Mouse (Mus musculus) lung, embryonic 14.5 days (tissue): ENCODE data around the gene U2af2. TPM values are rescaled to one million over a fixed set of nuclear protein-coding genes. Genes with fewer than 3 reads are reported as not detected.

Experiments used
- ATAC-seq: fragments of 200-750 bp; cut with Nextera tagmentation; 2 replicates; pipeline ENCODE4 v1.8.0; 2017; ENCODE audit warnings: mild to moderate bottlenecking, moderate TSS enrichment, moderate library complexity; ENCODE audit not compliant: insufficient read depth
- DNase-seq: peaks from one replicate; pipeline ENCODE4 v3.0.0-alpha.2; 2015
- H3K27ac ChIP-seq: fragments of 300-500 bp; sonication (generic); 2 replicates; pipeline ENCODE4 v1.5.1; 2014; ENCODE audit warnings: low read depth, mild to moderate bottlenecking, moderate library complexity
- H3K27me3 ChIP-seq: fragments of 300-500 bp; sonication (generic); 2 replicates; pipeline ENCODE4 v1.6.1; 2014; ENCODE audit warnings: low read length, control low read depth; ENCODE audit not compliant: insufficient read depth
- H3K36me3 ChIP-seq: fragments of 300-500 bp; sonication (generic); 2 replicates; pipeline ENCODE4 v1.6.1; 2014; ENCODE audit warnings: control low read depth; ENCODE audit not compliant: insufficient read depth
- H3K4me1 ChIP-seq: fragments of 300-500 bp; sonication (generic); 2 replicates; pipeline ENCODE4 v1.6.1; 2014; ENCODE audit warnings: antibody characterized with exemption, control low read depth; ENCODE audit not compliant: insufficient read depth
- H3K4me2 ChIP-seq: fragments of 300-500 bp; sonication (generic); 2 replicates; pipeline ENCODE4 v1.6.1; 2014; ENCODE audit warnings: mild to moderate bottlenecking
- H3K4me3 ChIP-seq: fragments of 300-500 bp; sonication (generic); 2 replicates; pipeline ENCODE4 v1.5.1; 2014; ENCODE audit warnings: low read depth, low read length
- H3K9ac ChIP-seq: fragments of 300-500 bp; sonication (generic); 2 replicates; pipeline ENCODE4 v1.6.1; 2014
- H3K9me3 ChIP-seq: fragments of 300-500 bp; sonication (generic); 2 replicates; pipeline ENCODE4 v1.6.1; 2016; ENCODE audit warnings: low read depth, low read length, control low read depth
- CTCF ChIP-seq: IDR thresholded peaks from 2 replicates; pipeline ENCODE4 v1.5.1; 2016; ENCODE audit warnings: antibody characterized with exemption, low read depth
- WGBS: fragments of 180-500 bp; shearing (Covaris S2); extraction: QIAGEN DNeasy Blood & Tissue Kit; methylation state at CpG from one replicate; pipeline ENCODE4 v1.1.7; 2014; 5-methylcytosine and 5-hydroxymethylcytosine counted together
- polyA plus RNA-seq: library from polyadenylated mRNA; unstranded; fragments of >200 nt; fragmentation: Nextera tagmentation; extraction: Ambion mirVana; gene quantifications from 2 replicates; pipeline ENCODE4 v1.2.1, GENCODE M21; 2014

Gene U2af2
- polyA plus RNA-seq, 1 experiment from 2014 or later: 162 TPM

- Histone ChIP-seq H3K4me1 (no peaks in the 10 kb centered on the region), H3K27me3 (no peaks in the 10 kb centered on the region), H3K27ac (no peak overlapping the region), H3K4me2 (no peak overlapping the region), H3K4me3 (no peak overlapping the region), H3K36me3 (peaks cover 81% of the 10 kb centered on the region), H3K9me3 (peaks cover 40% of the 10 kb centered on the region), H3K9ac (no peak overlapping the region)
- ATAC-seq: no peak
- DNase-seq: no peak
- no peak for TF ChIP-seq CTCF
- 86% methylated on average over 21 of the region's 21 CpGs for WGBS
Observed at GRCm38 (mm10) chr7:5029946-5030345, 32.0 kb upstream of the U2af2 start.

- WGBS: 84% methylated on average over 63 of the region's 63 CpGs
- Histone ChIP-seq H3K4me3 (no peak overlapping the region), H3K9ac (no peak overlapping the region), H3K9me3 (peaks cover 40% of the 10 kb centered on the region), H3K4me1 (no peaks in the 10 kb centered on the region), H3K27me3 (no peaks in the 10 kb centered on the region), H3K27ac (no peak overlapping the region), H3K4me2 (no peak overlapping the region), H3K36me3 (peaks cover 83% of the 10 kb centered on the region)
- DNase-seq (no peak), ATAC-seq (no peak)
- TF ChIP-seq CTCF: no peak
Observed at GRCm38 (mm10) chr7:5030554-5031275, 31.2 kb upstream of the U2af2 start.

GRCm38 (mm10) chr7:5031496-5031895, 30.4 kb upstream of the U2af2 start:
- Histone ChIP-seq H3K27ac (no peak overlapping the region), H3K9me3 (peaks cover 40% of the 10 kb centered on the region), H3K4me2 (no peak overlapping the region), H3K27me3 (no peaks in the 10 kb centered on the region), H3K4me3 (no peak overlapping the region), H3K9ac (no peak overlapping the region), H3K4me1 (no peaks in the 10 kb centered on the region), H3K36me3 (peaks cover 83% of the 10 kb centered on the region)
- no peak for TF ChIP-seq CTCF
- 84% methylated on average over 46 of the region's 46 CpGs for WGBS
- no peak for DNase-seq
- no peak for ATAC-seq

GRCm38 (mm10) chr7:5033818-5034217, 28.1 kb upstream of the U2af2 start, which contains the start of gene 4632433K11Rik:
Gene 4632433K11Rik (plus strand): TSS chr7:5034118.
- no peak within 1 kb of the TSS for H3K4me3 ChIP-seq
- H3K4me2 ChIP-seq: no peak within 1 kb of the TSS
- H3K27me3 ChIP-seq: no peaks in the 10 kb centered on the region
- DNase-seq (no peak), ATAC-seq (no peak)
- WGBS: 85% methylated on average over 3 of the region's 3 CpGs
- TF ChIP-seq CTCF: no peak
- no peak within 1 kb of the TSS for H3K9ac ChIP-seq
- H3K9me3 ChIP-seq: peaks cover 38% of the 10 kb centered on the region
- H3K27ac ChIP-seq: no peak within 1 kb of the TSS
- no peaks in the 10 kb centered on the region for H3K4me1 ChIP-seq
- H3K36me3 ChIP-seq: peaks cover 69% of the 10 kb centered on the region

GRCm38 (mm10) chr7:5035628-5036027, 26.3 kb upstream of the U2af2 start:
- H3K4me3 ChIP-seq: no peak overlapping the region
- DNase-seq (no peak), ATAC-seq (no peak)
- TF ChIP-seq CTCF: no peak
- no peak overlapping the region for H3K9ac ChIP-seq
- no peak overlapping the region for H3K27ac ChIP-seq
- H3K9me3 ChIP-seq: peaks cover 20% of the 10 kb centered on the region
- H3K4me2 ChIP-seq: no peak overlapping the region
- H3K27me3 ChIP-seq: no peaks in the 10 kb centered on the region
- WGBS: 95% methylated on average over 17 of the region's 17 CpGs
- H3K36me3 ChIP-seq: peaks cover 51% of the 10 kb centered on the region
- no peaks in the 10 kb centered on the region for H3K4me1 ChIP-seq

GRCm38 (mm10) chr7:5036136-5036535, 25.8 kb upstream of the U2af2 start:
- no peak for ATAC-seq
- Histone ChIP-seq H3K4me2 (no peak overlapping the region), H3K9me3 (peaks cover 15% of the 10 kb centered on the region), H3K4me3 (no peak overlapping the region), H3K27me3 (no peaks in the 10 kb centered on the region), H3K4me1 (no peaks in the 10 kb centered on the region), H3K36me3 (peaks cover 46% of the 10 kb centered on the region), H3K27ac (no peak overlapping the region), H3K9ac (no peak overlapping the region)
- 86% methylated on average over 9 of the region's 9 CpGs for WGBS
- DNase-seq: no peak
- no peak for TF ChIP-seq CTCF

- ATAC-seq (no peak), DNase-seq (no peak)
- H3K27ac ChIP-seq: no peak overlapping the region
- no peak overlapping the region for H3K4me3 ChIP-seq
- H3K4me1 ChIP-seq: no peaks in the 10 kb centered on the region
- H3K27me3 ChIP-seq: no peaks in the 10 kb centered on the region
- no peak for TF ChIP-seq CTCF
- no peak overlapping the region for H3K4me2 ChIP-seq
- H3K9ac ChIP-seq: no peak overlapping the region
- peaks cover 37% of the 10 kb centered on the region for H3K36me3 ChIP-seq
- WGBS: 90% methylated on average over 7 of the region's 7 CpGs
- peaks cover 6% of the 10 kb centered on the region for H3K9me3 ChIP-seq
Observed at GRCm38 (mm10) chr7:5037026-5037425, 24.9 kb upstream of the U2af2 start.
